Mouse (Mus musculus) liver, embryonic 14.5 days (tissue): ENCODE data around the gene Pfdn6. TPM values are rescaled to one million over a fixed set of nuclear protein-coding genes. Genes with fewer than 3 reads are reported as not detected.

Experiments used
- ATAC-seq: fragments of 200-750 bp; cut with Nextera tagmentation; 2 replicates; pipeline ENCODE4 v1.8.0; 2017; ENCODE audit warnings: moderate number of reproducible peaks, mild to moderate bottlenecking, moderate library complexity; ENCODE audit not compliant: insufficient read depth
- DNase-seq, 3 experiments: peaks; one replicate each; pipeline ENCODE4 v3.0.0-alpha.2; 2012 to 2013; ENCODE audit warnings: low read depth in 3 of 3, low spot score in 3 of 3
- H3K27ac ChIP-seq: fragments of 300-500 bp; sonication (generic); 2 replicates; pipeline ENCODE4 v1.5.1; 2014; ENCODE audit warnings: moderate library complexity, mild to moderate bottlenecking, control low read depth, inconsistent platforms
- H3K27me3 ChIP-seq: fragments of 300-500 bp; sonication (generic); 2 replicates; pipeline ENCODE4 v1.6.1; 2014; ENCODE audit warnings: mild to moderate bottlenecking, low read length, moderate library complexity; ENCODE audit not compliant: control insufficient read depth, insufficient read depth
- H3K36me3 ChIP-seq: fragments of 300-500 bp; sonication (generic); replicated peaks from 2 replicates; pipeline ENCODE4 v1.6.1; 2014; ENCODE audit warnings: low read depth; ENCODE audit not compliant: control insufficient read depth, insufficient read depth
- H3K4me1 ChIP-seq, 2 experiments: fragments of 200-500 bp in 1 of 2; fragments of 300-500 bp in 1 of 2; sonication (generic) in 1 of 2; replicated peaks; 2 replicates each; pipeline ENCODE4 v1.6.1; 2012 to 2014; ENCODE audit warnings: antibody characterized with exemption in 1 of 2, inconsistent platforms in 1 of 2, low read length in 1 of 2; ENCODE audit not compliant: control insufficient read depth in 2 of 2, insufficient read depth in 2 of 2
- H3K4me2 ChIP-seq: fragments of 300-500 bp; sonication (generic); 2 replicates; pipeline ENCODE4 v1.6.1; 2014; ENCODE audit warnings: low read depth, mild to moderate bottlenecking, control low read depth, moderate library complexity
- H3K4me3 ChIP-seq, 2 experiments: fragments of 200-500 bp in 1 of 2; fragments of 300-500 bp in 1 of 2; sonication (generic) in 1 of 2; 2 replicates each; pipeline ENCODE4 v1.5.1; 2012 to 2014; ENCODE audit warnings: low read depth in 2 of 2, low read length in 2 of 2, mild to moderate bottlenecking in 2 of 2, control low read depth in 1 of 2, inconsistent platforms in 1 of 2, moderate library complexity in 1 of 2; ENCODE audit not compliant: insufficient read depth in 1 of 2
- H3K9ac ChIP-seq: fragments of 300-500 bp; sonication (generic); replicated peaks from 2 replicates; pipeline ENCODE4 v1.6.1; 2014; ENCODE audit warnings: mild to moderate bottlenecking, control low read depth, moderate library complexity
- H3K9me3 ChIP-seq: fragments of 300-500 bp; sonication (generic); 2 replicates; pipeline ENCODE4 v1.6.1; 2016; ENCODE audit warnings: low read length, mixed read lengths; ENCODE audit not compliant: control insufficient read depth
- CTCF ChIP-seq: IDR thresholded peaks from 2 replicates; pipeline ENCODE4 v1.5.1; 2016; ENCODE audit warnings: antibody characterized with exemption, low read depth, control low read depth
- EP300 ChIP-seq: IDR thresholded peaks from 2 replicates; pipeline ENCODE4 v1.6.1; 2016; ENCODE audit warnings: antibody characterized with exemption, low read depth
- WGBS: fragments of 180-500 bp; shearing (Covaris S2); extraction: QIAGEN DNeasy Blood & Tissue Kit; methylation state at CpG from one replicate; pipeline ENCODE4 v1.1.7; 2014; ENCODE audit not compliant: insufficient replicate concordance; 5-methylcytosine and 5-hydroxymethylcytosine counted together
- polyA plus RNA-seq, 2 experiments: library from polyadenylated mRNA; depleted of rRNA in 1 of 2; stranded (reverse) in 1 of 2; unstranded in 1 of 2; fragments of >200 nt; fragmentation: Nextera tagmentation in 1 of 2; extraction: Ambion mirVana in 1 of 2; gene quantifications; 2 replicates each; pipeline versions ENCODE4 v1.2.1 to v1.2.3; 2012 to 2014

Gene Pfdn6
- polyA plus RNA-seq, 2 experiments, result 62.4 to 103 TPM

DNA sequence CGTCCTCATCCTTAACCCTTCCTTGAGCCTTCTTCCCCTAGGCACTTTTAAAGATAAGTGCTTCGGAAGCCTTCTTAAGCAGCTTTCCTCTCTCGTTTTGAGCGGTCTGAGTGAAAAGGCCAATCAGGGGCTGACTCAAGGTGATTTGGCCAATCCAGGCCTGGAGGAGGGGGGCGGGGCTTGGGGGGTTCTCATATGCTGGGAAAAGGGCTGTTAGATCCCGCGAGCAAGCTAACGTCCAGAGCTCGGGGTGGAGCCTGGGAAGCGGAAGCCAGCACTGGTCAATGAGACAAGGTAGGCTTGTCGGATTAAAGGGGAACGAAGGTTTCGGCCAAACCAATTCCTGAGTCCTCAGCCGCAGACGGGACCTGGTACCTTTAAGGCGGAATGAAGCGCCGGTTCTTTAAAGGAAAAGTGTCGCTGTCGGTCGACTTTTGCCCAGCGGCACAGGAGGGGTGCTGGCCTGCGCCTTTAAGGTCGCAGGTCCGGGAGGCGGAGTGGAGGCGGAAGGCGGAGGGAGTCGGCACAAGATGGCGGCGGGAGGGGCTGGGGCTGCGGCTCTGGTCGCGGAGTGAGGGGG lies 24.4 kb downstream of the Pfdn6 start, which contains the start of the genes Tapbp and Zbtb22:
Gene Tapbp, plus strand, starts transcription at position 229 of the 580 bp plus-strand sequence.
Gene Zbtb22, plus strand, starts transcription at position 234 of the 580 bp plus-strand sequence.
- WGBS, result under 1% methylated on average over 34 of the region's 34 CpGs
- H3K4me2 ChIP-seq, result peak within 1 kb of the TSS; percentile 75
- ATAC-seq (peak; percentile 84), DNase-seq (peak; percentile 97)
- H3K27me3 ChIP-seq, result no peaks in the 10 kb centered on the region
- TF ChIP-seq EP300 (no peak), CTCF (no peak)
- peak within 1 kb of the TSS; percentile 71 for H3K27ac ChIP-seq
- peaks cover 10 to 16% of the 10 kb centered on the region in 2 experiments for H3K4me1 ChIP-seq
- H3K36me3 ChIP-seq, result peaks cover 34% of the 10 kb centered on the region
- peak within 1 kb of the TSS; percentile 71 to 86 for H3K4me3 ChIP-seq
- peak within 1 kb of the TSS; percentile 68 for H3K9ac ChIP-seq
- peaks cover 5% of the 10 kb centered on the region for H3K9me3 ChIP-seq

DNA sequence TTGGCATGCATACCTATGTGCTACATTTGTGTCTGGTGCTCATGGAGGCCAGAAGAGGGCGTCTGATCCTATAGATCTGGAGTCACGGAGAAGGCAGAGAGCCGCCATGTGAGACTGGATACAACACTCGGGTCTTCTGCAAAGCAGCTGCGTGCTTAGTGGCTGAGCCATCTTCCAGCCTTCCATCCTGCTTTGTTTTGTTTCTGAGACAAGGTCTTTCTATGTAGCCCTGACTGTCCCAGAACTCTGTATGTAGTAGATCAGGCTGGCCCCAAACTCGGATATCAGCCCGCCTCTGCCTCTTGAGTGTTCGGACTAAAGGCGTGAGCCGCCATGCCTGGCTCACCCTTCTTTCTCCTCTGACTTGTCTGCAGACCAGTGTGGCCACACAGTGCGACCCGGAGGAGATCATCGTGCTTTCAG lies 25.2 kb downstream of the Pfdn6 start:
- Histone ChIP-seq H3K36me3 (peaks cover 34% of the 10 kb centered on the region), H3K27ac (peak overlapping the region; percentile 71), H3K9me3 (peaks cover 5% of the 10 kb centered on the region), H3K4me1 (peaks cover 15 to 16% of the 10 kb centered on the region in 2 experiments), H3K4me3 (peak overlapping the region; percentile 1 to 71; a peak in 3 of 4 replicates), H3K4me2 (peak overlapping the region; percentile 75), H3K9ac (no peak overlapping the region; the same call in 1 of the 2 replicates), H3K27me3 (no peaks in the 10 kb centered on the region)
- 65% methylated on average over 13 of the region's 13 CpGs for WGBS
- no peak for ATAC-seq
- TF ChIP-seq EP300 (no peak), CTCF (peak; percentile 65)
- no peak for DNase-seq

DNA sequence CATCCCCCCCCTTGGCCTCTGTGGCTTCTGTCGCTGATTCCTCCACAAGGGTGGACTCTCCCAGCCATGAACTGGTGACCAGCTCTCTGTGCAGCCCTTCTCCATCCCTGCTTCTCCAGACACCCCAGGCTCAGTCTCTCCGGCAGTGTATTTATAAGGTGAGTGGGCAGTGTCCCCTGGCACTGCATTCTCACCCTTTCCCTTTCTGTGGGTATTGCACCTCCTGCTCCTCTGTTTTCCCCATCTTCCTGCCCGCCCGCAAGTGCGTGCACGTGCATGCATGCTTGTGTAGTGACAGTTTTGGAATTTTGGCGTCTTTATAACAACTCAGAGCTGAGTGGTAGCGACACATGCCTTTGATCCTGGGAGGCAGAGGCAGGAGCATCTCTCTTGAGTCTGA lies 26.2 kb downstream of the Pfdn6 start:
- no peaks in the 10 kb centered on the region for H3K27me3 ChIP-seq
- H3K4me2 ChIP-seq, result no peak overlapping the region
- peaks cover 34% of the 10 kb centered on the region for H3K36me3 ChIP-seq
- peaks cover 5% of the 10 kb centered on the region for H3K9me3 ChIP-seq
- H3K4me3 ChIP-seq, result no peak overlapping the region
- ATAC-seq (no peak), DNase-seq (no peak)
- H3K9ac ChIP-seq, result no peak overlapping the region
- WGBS, result 89% methylated on average over 8 of the region's 8 CpGs
- peaks cover 13% of the 10 kb centered on the region in 2 experiments for H3K4me1 ChIP-seq
- no peak overlapping the region for H3K27ac ChIP-seq
- no peak for TF ChIP-seq EP300
- TF ChIP-seq CTCF, result no peak

DNA sequence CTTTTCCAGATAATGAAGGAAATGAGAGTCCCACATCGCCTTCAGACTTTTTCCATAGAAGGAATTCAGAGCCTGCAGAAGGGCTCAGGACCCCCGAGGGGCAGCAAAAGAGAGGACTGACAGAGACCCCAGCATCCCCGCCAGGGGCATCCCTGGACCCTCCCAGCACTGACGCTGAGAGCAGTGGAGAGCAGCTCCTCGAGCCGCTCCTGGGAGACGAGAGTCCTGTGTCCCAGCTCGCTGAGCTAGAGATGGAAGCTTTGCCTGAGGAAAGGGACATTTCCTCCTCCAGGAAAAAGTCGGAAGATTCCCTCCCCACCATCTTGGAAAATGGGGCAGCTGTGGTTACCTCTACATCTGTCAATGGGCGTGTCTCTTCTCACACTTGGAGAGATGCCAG lies 26.9 kb downstream of the Pfdn6 start:
- no peak overlapping the region for H3K4me2 ChIP-seq
- H3K27ac ChIP-seq, result no peak overlapping the region
- peaks cover 34% of the 10 kb centered on the region for H3K36me3 ChIP-seq
- H3K27me3 ChIP-seq, result no peaks in the 10 kb centered on the region
- no peak for TF ChIP-seq EP300
- TF ChIP-seq CTCF, result no peak
- H3K9me3 ChIP-seq, result peaks cover 5% of the 10 kb centered on the region
- H3K4me1 ChIP-seq, result peaks cover 8 to 11% of the 10 kb centered on the region in 2 experiments
- WGBS, result 79% methylated on average over 10 of the region's 10 CpGs
- H3K9ac ChIP-seq, result no peak overlapping the region
- DNase-seq (no peak), ATAC-seq (no peak)
- no peak overlapping the region for H3K4me3 ChIP-seq

DNA sequence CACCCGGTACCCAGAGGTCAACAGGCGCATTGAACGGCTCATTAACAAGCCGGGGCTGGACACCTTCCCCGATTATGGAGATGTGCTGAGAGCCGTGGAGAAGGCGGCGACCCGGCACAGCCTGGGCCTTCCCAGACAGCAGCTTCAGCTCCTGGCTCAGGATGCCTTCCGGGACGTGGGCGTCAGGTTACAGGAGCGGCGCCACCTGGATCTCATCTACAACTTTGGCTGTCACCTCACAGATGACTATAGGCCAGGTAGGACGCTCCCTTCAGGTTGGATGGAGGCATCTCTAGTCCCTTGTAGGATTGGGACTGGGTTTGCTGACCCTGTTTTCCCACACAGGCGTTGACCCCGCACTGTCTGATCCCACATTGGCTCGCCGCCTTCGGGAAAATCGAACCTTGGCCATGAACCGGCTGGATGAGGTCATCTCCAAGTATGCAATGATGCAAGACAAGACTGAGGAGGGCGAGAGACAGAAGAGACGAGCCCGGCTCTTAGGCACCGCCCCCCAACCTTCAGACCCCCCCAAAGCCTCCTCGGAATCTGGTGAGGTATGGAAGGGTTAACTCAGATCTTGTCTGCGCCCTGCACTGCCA lies 28.2 kb downstream of the Pfdn6 start:
- Histone ChIP-seq H3K4me1 (peaks cover 11 to 18% of the 10 kb centered on the region in 2 experiments), H3K27me3 (no peaks in the 10 kb centered on the region), H3K36me3 (peaks cover 28% of the 10 kb centered on the region), H3K27ac (no peak overlapping the region), H3K4me2 (no peak overlapping the region), H3K9ac (no peak overlapping the region), H3K9me3 (no peaks in the 10 kb centered on the region), H3K4me3 (no peak overlapping the region)
- TF ChIP-seq EP300, result no peak
- no peak for TF ChIP-seq CTCF
- no peak for DNase-seq
- 88% methylated on average over 28 of the region's 28 CpGs for WGBS
- ATAC-seq, result no peak
